Comparison of ENCODE assay signal across 17 mouse cellular contexts in the genomic region with DNA sequence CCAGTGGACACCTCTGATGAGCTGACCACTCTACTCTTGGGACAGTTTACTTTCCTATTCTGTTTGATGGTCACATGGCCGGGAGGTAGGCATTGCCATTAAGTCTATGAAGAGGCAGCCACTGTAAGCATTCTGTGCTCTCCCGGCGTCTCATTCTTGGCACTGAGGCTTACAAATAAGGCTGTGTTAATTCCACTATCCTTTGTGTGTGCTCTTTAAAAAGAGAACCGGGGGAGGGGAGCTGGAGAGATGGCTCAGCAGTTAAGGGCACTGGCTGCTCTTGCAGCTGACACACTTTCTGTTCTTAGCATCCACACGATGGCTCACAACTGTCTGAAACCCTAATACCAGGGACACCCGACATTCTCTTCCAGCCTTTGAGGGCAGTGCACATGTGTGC. TPM values are rescaled to one million over a fixed set of nuclear protein-coding genes. Genes with fewer than 3 reads are reported as not detected.
A peak's percentile ranks its signal among the peaks of the same experiment; 100 is the strongest.
DNase-seq lines count a peak whose midpoint lies in the region; ATAC-seq and TF ChIP-seq lines count a peak whose summit lies in the region.
"Had no signal": no experiment of that assay in that cellular context is flagged by ENCODE, and none has a peak within 500 bp of the region (broad histone marks: within the 10 kb centered on the region; RNA-seq: fewer than 3 reads in every experiment).

No protein-coding gene starts in this region.

- TF ChIP-seq POLR2A in cerebellum, adult 2 months (IDR thresholded peaks at IDR 0.05; ENCODE audit: borderline replicate concordance, insufficient read depth, low read length) = no peak

- H3K9ac ChIP-seq in hindbrain, embryonic 11.5 days (ENCODE audit: low read depth, low read length) = no peak overlapping the region
- H3K9ac ChIP-seq in hindbrain, postnatal 0 days (replicated peaks; ENCODE audit: low read length) = no peak overlapping the region
- H3K9ac ChIP-seq: lung, embryonic 14.5 days had no signal

- no peak for TF ChIP-seq CTCF in hindbrain, postnatal 0 days (IDR thresholded peaks at IDR 0.05; ENCODE audit: low read depth)
- TF ChIP-seq CTCF in cerebellum, adult 2 months (IDR thresholded peaks at IDR 0.05; ENCODE audit: borderline replicate concordance, insufficient read depth, low read depth, low read length) = no peak

- no peak for DNase-seq in hindbrain, embryonic 11.5 days (ENCODE audit: low spot score)
- DNase-seq in hindbrain, embryonic 10.5 days (ENCODE audit: low spot score) = no peak
- DNase-seq in right cerebral cortex, postnatal 10 days (ENCODE audit: low spot score in 2 of 2) = peak; percentile 41 to 55
- DNase-seq in right cerebral cortex, postnatal 4 days = no peak
- peak; percentile 41 for DNase-seq in hindbrain, postnatal 0 days (ENCODE audit: low spot score)
- DNase-seq in telencephalon, adult 2 months (ENCODE audit: low read depth, low spot score) = peak; percentile 34
- DNase-seq in adrenal gland, adult 2 months = no peak
- DNase-seq in cerebellum, adult 2 months = no peak
- DNase-seq: adrenal gland, adult 8-10 months; gastrocnemius, postnatal 10 days; heart, postnatal 14 days; kidney, postnatal 25 days; liver; lung, embryonic 14.5 days; thymus, adult 2 months had no signal

- 0 out of 2 replicates have a peak, but pooled peaks cover 2% of the 10 kb centered on the region for H3K4me1 ChIP-seq in hindbrain, embryonic 11.5 days (replicated peaks; ENCODE audit: control insufficient read depth, insufficient read depth, low read length)
- H3K4me1 ChIP-seq in hindbrain, embryonic 10.5 days (replicated peaks) = peaks cover 26% of the 10 kb centered on the region
- H3K4me1 ChIP-seq in hindbrain, postnatal 0 days (ENCODE audit: insufficient read depth, low read length) = peaks cover 7% of the 10 kb centered on the region; the same call in 1 of the 2 replicates
- no peaks in the 10 kb centered on the region for H3K4me1 ChIP-seq in cerebellum, adult 2 months (ENCODE audit: control insufficient read depth, insufficient read depth, low read length)

- H3K36me3 ChIP-seq in hindbrain, embryonic 11.5 days (ENCODE audit: control insufficient read depth, insufficient read depth, low read length) = no peaks in the 10 kb centered on the region
- H3K36me3 ChIP-seq in hindbrain, embryonic 10.5 days = no peaks in the 10 kb centered on the region
- no peaks in the 10 kb centered on the region for H3K36me3 ChIP-seq in hindbrain, postnatal 0 days (ENCODE audit: insufficient read depth, low read length)

- peak; percentile 15; the same call in 1 of the 2 replicates for ATAC-seq in hindbrain, embryonic 11.5 days (ENCODE audit: low FRiP score)
- peak; percentile 19; the same call in 1 of the 2 replicates for ATAC-seq in hindbrain, postnatal 0 days
- ATAC-seq: intestine, postnatal 0 days had no signal

- H3K27ac ChIP-seq in hindbrain, embryonic 11.5 days (ENCODE audit: low read depth, low read length) = no peak overlapping the region
- H3K27ac ChIP-seq in hindbrain, embryonic 10.5 days = no peak overlapping the region
- H3K27ac ChIP-seq in hindbrain, postnatal 0 days = no peak overlapping the region
- no peak overlapping the region for H3K27ac ChIP-seq in cerebellum, adult 2 months (ENCODE audit: insufficient read depth, low read length)

- no peak overlapping the region for H3K4me3 ChIP-seq in hindbrain, embryonic 11.5 days (ENCODE audit: low read depth, low read length)
- no peak overlapping the region for H3K4me3 ChIP-seq in hindbrain, embryonic 10.5 days
- H3K4me3 ChIP-seq in hindbrain, postnatal 0 days (ENCODE audit: low read length) = no peak overlapping the region
- no peak overlapping the region for H3K4me3 ChIP-seq in cerebellum, adult 2 months (replicated peaks; ENCODE audit: insufficient read depth, low read depth, low read length)

- H3K4me2 ChIP-seq in hindbrain, embryonic 11.5 days (replicated peaks; ENCODE audit: low read depth, low read length) = no peak overlapping the region
- H3K4me2 ChIP-seq in hindbrain, postnatal 0 days (ENCODE audit: low read depth, low read length) = no peak overlapping the region
- H3K4me2 ChIP-seq: lung, embryonic 14.5 days had no signal

- no peaks in the 10 kb centered on the region for H3K27me3 ChIP-seq in hindbrain, embryonic 11.5 days (ENCODE audit: control insufficient read depth, insufficient read depth, low read length)
- peaks cover 18% of the 10 kb centered on the region for H3K27me3 ChIP-seq in hindbrain, embryonic 10.5 days (ENCODE audit: insufficient read depth, poor library complexity, severe bottlenecking)
- no peaks in the 10 kb centered on the region for H3K27me3 ChIP-seq in hindbrain, postnatal 0 days (ENCODE audit: insufficient read depth, low read length)
- no peaks in the 10 kb centered on the region for H3K27me3 ChIP-seq in cerebellum, adult 2 months (ENCODE audit: control insufficient read depth, insufficient read depth, low read length)

- WGBS in hindbrain, embryonic 11.5 days = 66% methylated on average over 6 of the region's 6 CpGs
- WGBS in hindbrain, embryonic 10.5 days = 67% methylated on average over 6 of the region's 6 CpGs
- 24% methylated on average over 6 of the region's 6 CpGs for WGBS in hindbrain, postnatal 0 days
- 41% methylated on average over 6 of the region's 6 CpGs for WGBS in cerebellum, adult 2 months

- no peaks in the 10 kb centered on the region for H3K9me3 ChIP-seq in hindbrain, embryonic 11.5 days (ENCODE audit: control insufficient read depth, low read length)
- peaks cover 5% of the 10 kb centered on the region; the same call in 1 of the 2 replicates for H3K9me3 ChIP-seq in hindbrain, embryonic 10.5 days
- no peaks in the 10 kb centered on the region for H3K9me3 ChIP-seq in hindbrain, postnatal 0 days (ENCODE audit: low read length)

RNA-seq across cellular contexts. Expression of a gene that starts 56.9 kb away (rescaled TPM):
- polyA plus RNA-seq in hindbrain, embryonic 11.5 days (2014; fragmentation: Nextera tagmentation; extraction: Ambion mirVana) = 61.0 and 71.4 TPM in 2 replicates
- 48.6 and 55.1 TPM in 2 replicates for polyA plus RNA-seq in hindbrain, embryonic 10.5 days (2016; fragmentation: Nextera tagmentation; extraction: Ambion mirVana)
- total RNA-seq in hindbrain, postnatal 0 days (2014; rRNA removed) = 23.5 and 26.2 TPM in 2 replicates
- polyA plus RNA-seq in hindbrain, postnatal 0 days (2015; fragmentation: Nextera tagmentation; extraction: Ambion mirVana) = 11.1 and 12.3 TPM in 2 replicates
- 10 to 100 TPM; 48.1 to 57.7 TPM for total RNA-seq in adrenal gland, adult 2 months (2021)
- 156 and 192 TPM in 2 replicates for polyA plus RNA-seq in adrenal gland, adult 2 months (2012; rRNA removed)
- 11.3 and 13.1 TPM in 2 replicates for polyA plus RNA-seq in cerebellum, adult 2 months (2012; rRNA removed)
- total RNA-seq: megakaryocyte progenitor cell, adult 5-6 weeks had no signal

Comparison
In these comparisons a context has a peak if more than half of its experiments do, and no peak if none do; other contexts are left out.
1. DNase-seq: peak in right cerebral cortex, postnatal 10 days (2 of 2), hindbrain, postnatal 0 days (single experiment) and telencephalon, adult 2 months (single experiment); none in hindbrain, embryonic 11.5 days (single experiment), hindbrain, embryonic 10.5 days (single experiment), right cerebral cortex, postnatal 4 days (single experiment), adrenal gland, adult 2 months (single experiment) and cerebellum, adult 2 months (0 of 2).